Mouse (Mus musculus) megakaryocyte-erythroid progenitor cell, adult 5 weeks (primary cell): ENCODE results near the gene Lrat. TPM values are rescaled to one million over a fixed set of nuclear protein-coding genes. Genes with fewer than 3 reads are reported as not detected.

ENCODE experiments used
- polyA plus RNA-seq: library from polyadenylated mRNA; stranded (reverse); fragments of >175 nt; gene quantifications from 2 replicates; pipeline ENCODE4 v1.2.3, GENCODE M21; 2012

Lrat gene
- not detected in 2 replicates for polyA plus RNA-seq

GRCm38 (mm10) chr3:82903613-82904205 is at the start of gene Lrat:
Gene Lrat (minus strand): TSS chr3:82903973.

GRCm38 (mm10) chr3:82876372-82876739 is 27.4 kb downstream of the Lrat start, which contains the start of gene Rbm46:
Gene Rbm46 (minus strand): TSS chr3:82876483.

Other genes with a start within 250 kb of the Lrat start
- not detected in 2 replicates for gene Rbm46, start 27.5 kb downstream of the Lrat start, polyA plus RNA-seq
- not detected in 2 replicates for gene Fgg, start 103.8 kb upstream of the Lrat start, polyA plus RNA-seq
- not detected in 2 replicates for gene Fga, start 122.1 kb upstream of the Lrat start, polyA plus RNA-seq
- gene Fgb, start 145.9 kb upstream of the Lrat start, polyA plus RNA-seq: not detected in 2 replicates
- gene Plrg1, start 151.5 kb upstream of the Lrat start, polyA plus RNA-seq: 6.2 and 6.5 TPM in 2 replicates
- not detected in 2 replicates for gene Dchs2, start 224.0 kb upstream of the Lrat start, polyA plus RNA-seq